Mouse (Mus musculus): Measurements from ENCODE around the gene Itgad. TPM values are rescaled to one million over a fixed set of nuclear protein-coding genes. Genes with fewer than 3 reads are reported as not detected.

Gene Itgad
- total and polyA plus RNA-seq, 2 experiments from 2014 or later = not detected

- no peak overlapping the region for H3K4me3 ChIP-seq (ENCODE audit: low read length)
- no peak overlapping the region for H3K9ac ChIP-seq (replicated peaks; ENCODE audit: low read length)
- H3K4me1 ChIP-seq (ENCODE audit: insufficient read depth, low read length) = no peaks in the 10 kb centered on the region
- H3K9me3 ChIP-seq (ENCODE audit: low read length) = no peaks in the 10 kb centered on the region
- no peak for TF ChIP-seq CTCF (IDR thresholded peaks at IDR 0.05; ENCODE audit: low read depth)
- 66% methylated on average over 3 of the region's 3 CpGs for WGBS
- no peak for DNase-seq (ENCODE audit: low spot score)
- H3K27ac ChIP-seq = no peak overlapping the region
- ATAC-seq = no peak
- H3K27me3 ChIP-seq (ENCODE audit: insufficient read depth, low read length) = no peaks in the 10 kb centered on the region
- no peak overlapping the region for H3K4me2 ChIP-seq (ENCODE audit: low read depth, low read length)
- H3K36me3 ChIP-seq (ENCODE audit: insufficient read depth, low read length) = no peaks in the 10 kb centered on the region
Observed at GRCm38 (mm10) chr7:128169996-128170395, 15.8 kb downstream of the Itgad start.

DNA sequence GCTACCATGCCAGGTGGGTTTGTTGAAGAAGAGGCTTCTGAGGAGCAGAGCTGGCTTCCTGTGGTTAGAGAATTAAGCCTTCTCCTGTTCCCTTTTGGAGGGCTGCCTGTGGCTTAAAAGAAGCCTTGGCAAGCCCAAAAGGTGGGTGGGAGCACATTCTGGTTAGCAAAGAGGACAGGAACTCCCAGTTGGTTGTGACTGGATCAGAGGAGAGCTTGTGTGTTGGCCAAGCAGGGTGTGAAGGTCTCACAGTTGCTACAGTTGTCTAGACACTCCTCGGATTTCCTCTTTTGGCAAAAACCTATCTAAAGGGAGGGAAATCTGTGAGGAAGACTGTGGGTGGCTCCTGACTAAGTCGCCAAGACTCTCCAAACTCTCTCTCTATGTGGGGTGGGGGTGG lies 24.2 kb downstream of the Itgad start:
- H3K4me3 ChIP-seq (ENCODE audit: low read length) = no peak overlapping the region
- no peaks in the 10 kb centered on the region for H3K9me3 ChIP-seq (ENCODE audit: low read length)
- ATAC-seq = no peak
- H3K36me3 ChIP-seq (ENCODE audit: insufficient read depth, low read length) = no peaks in the 10 kb centered on the region
- no peaks in the 10 kb centered on the region for H3K4me1 ChIP-seq (ENCODE audit: insufficient read depth, low read length)
- no peak for TF ChIP-seq CTCF (IDR thresholded peaks at IDR 0.05; ENCODE audit: low read depth)
- H3K4me2 ChIP-seq (ENCODE audit: low read depth, low read length) = no peak overlapping the region
- no peak overlapping the region for H3K9ac ChIP-seq (replicated peaks; ENCODE audit: low read length)
- H3K27ac ChIP-seq = no peak overlapping the region
- WGBS = 60% methylated on average over 2 of the region's 2 CpGs
- H3K27me3 ChIP-seq (ENCODE audit: insufficient read depth, low read length) = no peaks in the 10 kb centered on the region
- DNase-seq (ENCODE audit: low spot score) = no peak

GRCm38 (mm10) chr7:128180126-128180525 lies 25.9 kb downstream of the Itgad start:
- no peak for TF ChIP-seq CTCF (IDR thresholded peaks at IDR 0.05; ENCODE audit: low read depth)
- no peaks in the 10 kb centered on the region for H3K9me3 ChIP-seq (ENCODE audit: low read length)
- WGBS = 78% methylated on average over 7 of the region's 7 CpGs

DNA sequence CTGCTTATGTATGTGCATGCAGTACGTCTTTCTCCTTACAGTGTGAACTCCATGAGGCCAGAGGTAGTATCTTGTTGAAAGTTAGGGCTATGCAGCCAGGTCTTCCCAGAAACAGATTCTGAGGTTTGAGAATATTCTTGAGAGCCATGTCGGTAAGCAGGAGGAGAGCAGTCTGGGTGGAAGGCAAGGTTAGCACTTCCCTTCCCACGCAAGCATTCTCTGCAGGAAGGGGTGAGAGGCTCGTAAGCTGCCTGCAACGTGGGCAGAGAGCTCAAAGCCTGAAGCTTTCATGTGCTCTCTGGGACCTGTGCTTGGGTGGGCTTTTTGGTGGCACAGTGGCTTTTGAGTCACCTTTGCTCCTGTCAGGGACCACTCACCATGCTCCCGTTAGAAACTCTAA lies 26.4 kb downstream of the Itgad start:
- Histone ChIP-seq H3K36me3 (ENCODE audit: insufficient read depth, low read length) (no peaks in the 10 kb centered on the region), H3K9ac (replicated peaks; ENCODE audit: low read length) (no peak overlapping the region), H3K9me3 (ENCODE audit: low read length) (no peaks in the 10 kb centered on the region), H3K27me3 (ENCODE audit: insufficient read depth, low read length) (no peaks in the 10 kb centered on the region), H3K4me2 (ENCODE audit: low read depth, low read length) (no peak overlapping the region), H3K27ac (no peak overlapping the region), H3K4me3 (ENCODE audit: low read length) (no peak overlapping the region), H3K4me1 (ENCODE audit: insufficient read depth, low read length) (no peaks in the 10 kb centered on the region)
- 77% methylated on average over 6 of the region's 6 CpGs for WGBS
- DNase-seq (ENCODE audit: low spot score) (no peak), ATAC-seq (no peak)
- no peak for TF ChIP-seq CTCF (IDR thresholded peaks at IDR 0.05; ENCODE audit: low read depth)

More at GRCm38 (mm10) chr7:128180126-128180525, 25.9 kb downstream of the Itgad start:
- H3K36me3 ChIP-seq (ENCODE audit: insufficient read depth, low read length) = no peaks in the 10 kb centered on the region
- H3K9ac ChIP-seq (replicated peaks; ENCODE audit: low read length) = no peak overlapping the region
- no peak overlapping the region for H3K4me2 ChIP-seq (ENCODE audit: low read depth, low read length)
- no peak overlapping the region for H3K27ac ChIP-seq
- DNase-seq (ENCODE audit: low spot score) = no peak
- no peak for ATAC-seq
- H3K4me3 ChIP-seq (ENCODE audit: low read length) = no peak overlapping the region
- no peaks in the 10 kb centered on the region for H3K27me3 ChIP-seq (ENCODE audit: insufficient read depth, low read length)
- H3K4me1 ChIP-seq (ENCODE audit: insufficient read depth, low read length) = no peaks in the 10 kb centered on the region

- no peaks in the 10 kb centered on the region for H3K9me3 ChIP-seq (ENCODE audit: low read length)
- no peak for TF ChIP-seq CTCF (IDR thresholded peaks at IDR 0.05; ENCODE audit: low read depth)
- ATAC-seq (no peak), DNase-seq (ENCODE audit: low spot score) (no peak)
- no peak overlapping the region for H3K4me2 ChIP-seq (ENCODE audit: low read depth, low read length)
- H3K9ac ChIP-seq (replicated peaks; ENCODE audit: low read length) = no peak overlapping the region
- H3K4me1 ChIP-seq (ENCODE audit: insufficient read depth, low read length) = no peaks in the 10 kb centered on the region
- no peaks in the 10 kb centered on the region for H3K36me3 ChIP-seq (ENCODE audit: insufficient read depth, low read length)
- 95% methylated on average over 10 of the region's 10 CpGs for WGBS
- H3K27ac ChIP-seq = no peak overlapping the region
- no peak overlapping the region for H3K4me3 ChIP-seq (ENCODE audit: low read length)
- H3K27me3 ChIP-seq (ENCODE audit: insufficient read depth, low read length) = no peaks in the 10 kb centered on the region
Observed at GRCm38 (mm10) chr7:128181691-128182090, 27.5 kb downstream of the Itgad start.

GRCm38 (mm10) chr7:128201607-128202006 lies 47.4 kb downstream of the Itgad start:
- Histone ChIP-seq H3K36me3 (ENCODE audit: insufficient read depth, low read length) (no peaks in the 10 kb centered on the region), H3K27me3 (ENCODE audit: insufficient read depth, low read length) (no peaks in the 10 kb centered on the region), H3K4me3 (ENCODE audit: low read length) (no peak overlapping the region), H3K27ac (no peak overlapping the region), H3K9ac (replicated peaks; ENCODE audit: low read length) (no peak overlapping the region), H3K9me3 (ENCODE audit: low read length) (no peaks in the 10 kb centered on the region), H3K4me2 (ENCODE audit: low read depth, low read length) (no peak overlapping the region), H3K4me1 (ENCODE audit: insufficient read depth, low read length) (no peaks in the 10 kb centered on the region)
- ATAC-seq (no peak), DNase-seq (ENCODE audit: low spot score) (no peak)
- 90% methylated on average over 9 of the region's 9 CpGs for WGBS
- TF ChIP-seq CTCF (IDR thresholded peaks at IDR 0.05; ENCODE audit: low read depth) = no peak

DNA sequence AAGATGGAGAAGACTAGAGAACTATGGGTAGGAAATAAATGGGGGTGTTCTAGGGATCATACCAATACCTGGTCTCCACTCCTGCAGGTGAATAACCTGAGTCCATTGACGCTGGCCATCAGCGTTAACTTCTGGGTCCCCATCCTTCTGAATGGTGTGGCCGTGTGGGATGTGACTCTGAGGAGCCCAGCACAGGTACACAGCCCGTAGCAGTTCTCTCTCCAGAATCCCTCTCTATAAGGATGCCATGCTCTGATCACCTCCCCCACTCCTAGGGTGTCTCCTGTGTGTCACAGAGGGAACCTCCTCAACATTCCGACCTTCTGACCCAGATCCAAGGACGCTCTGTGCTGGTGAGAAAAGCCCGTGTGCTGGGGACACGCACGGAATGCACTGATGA lies 48.9 kb downstream of the Itgad start:
- Histone ChIP-seq H3K4me1 (ENCODE audit: insufficient read depth, low read length) (no peaks in the 10 kb centered on the region), H3K9me3 (ENCODE audit: low read length) (no peaks in the 10 kb centered on the region), H3K4me2 (ENCODE audit: low read depth, low read length) (no peak overlapping the region), H3K27me3 (ENCODE audit: insufficient read depth, low read length) (no peaks in the 10 kb centered on the region), H3K27ac (no peak overlapping the region), H3K4me3 (ENCODE audit: low read length) (no peak overlapping the region), H3K36me3 (ENCODE audit: insufficient read depth, low read length) (no peaks in the 10 kb centered on the region), H3K9ac (replicated peaks; ENCODE audit: low read length) (no peak overlapping the region)
- DNase-seq (ENCODE audit: low spot score) (no peak), ATAC-seq (no peak)
- no peak for TF ChIP-seq CTCF (IDR thresholded peaks at IDR 0.05; ENCODE audit: low read depth)
- 74% methylated on average over 9 of the region's 9 CpGs for WGBS

Data from hindbrain, postnatal 0 days (tissue).